Mouse (Mus musculus) right cerebral cortex, postnatal 4 days (tissue): Measurements from ENCODE around the gene Phf21b.
"Not testable (repeated sequence)": the region's sequence is repeated elsewhere in the genome, so short reads cannot be mapped to it uniquely, and the experiment has no call there.

ENCODE experiments used
- DNase-seq: peaks from one replicate; pipeline ENCODE4 v3.0.0-alpha.2; 2022

The Phf21b gene

DNA sequence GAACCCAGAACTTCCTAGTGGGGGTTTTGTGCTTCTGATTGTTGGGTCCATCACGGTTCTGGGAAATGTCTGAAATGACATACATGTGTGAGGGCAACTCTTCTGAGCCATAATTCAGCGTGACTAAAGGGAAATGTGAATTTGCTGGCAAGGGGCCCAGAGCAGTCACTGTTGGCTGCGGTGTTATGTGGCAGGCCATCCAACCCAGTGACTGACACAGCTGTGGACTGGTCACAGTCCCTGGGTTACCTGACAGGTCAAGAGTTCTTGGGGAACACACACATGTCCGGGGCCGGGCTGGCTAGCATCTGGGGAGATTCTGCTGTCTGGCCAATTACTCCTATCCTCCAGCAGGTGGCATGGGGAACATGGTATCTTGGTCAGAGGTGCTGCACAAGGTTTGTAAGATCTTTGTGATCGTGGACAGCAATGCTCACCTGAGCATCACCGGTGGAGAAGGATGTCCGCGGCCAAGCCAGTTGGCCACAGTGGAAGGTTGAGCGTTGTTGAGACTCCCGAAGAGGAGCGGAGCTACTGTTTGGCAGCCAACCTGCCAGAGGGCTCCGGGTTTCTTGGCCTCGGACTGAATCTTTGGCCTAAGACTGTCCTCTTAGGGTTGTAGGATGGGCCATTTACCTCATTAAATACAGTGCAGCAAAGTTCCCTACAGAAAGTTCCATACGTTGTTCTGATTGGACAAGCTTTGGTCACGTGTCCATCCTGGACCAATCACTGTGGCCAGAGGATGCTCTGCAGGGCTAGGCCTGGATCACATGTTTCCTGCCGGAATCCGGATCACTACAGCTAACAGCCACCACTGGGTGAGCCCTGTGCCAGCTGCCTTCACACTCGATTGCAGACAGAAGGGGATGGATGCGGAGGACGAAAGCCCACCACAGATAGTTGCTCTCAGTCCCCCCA, 83.4 kb downstream of the Phf21b start:
- DNase-seq, result no peak

DNA sequence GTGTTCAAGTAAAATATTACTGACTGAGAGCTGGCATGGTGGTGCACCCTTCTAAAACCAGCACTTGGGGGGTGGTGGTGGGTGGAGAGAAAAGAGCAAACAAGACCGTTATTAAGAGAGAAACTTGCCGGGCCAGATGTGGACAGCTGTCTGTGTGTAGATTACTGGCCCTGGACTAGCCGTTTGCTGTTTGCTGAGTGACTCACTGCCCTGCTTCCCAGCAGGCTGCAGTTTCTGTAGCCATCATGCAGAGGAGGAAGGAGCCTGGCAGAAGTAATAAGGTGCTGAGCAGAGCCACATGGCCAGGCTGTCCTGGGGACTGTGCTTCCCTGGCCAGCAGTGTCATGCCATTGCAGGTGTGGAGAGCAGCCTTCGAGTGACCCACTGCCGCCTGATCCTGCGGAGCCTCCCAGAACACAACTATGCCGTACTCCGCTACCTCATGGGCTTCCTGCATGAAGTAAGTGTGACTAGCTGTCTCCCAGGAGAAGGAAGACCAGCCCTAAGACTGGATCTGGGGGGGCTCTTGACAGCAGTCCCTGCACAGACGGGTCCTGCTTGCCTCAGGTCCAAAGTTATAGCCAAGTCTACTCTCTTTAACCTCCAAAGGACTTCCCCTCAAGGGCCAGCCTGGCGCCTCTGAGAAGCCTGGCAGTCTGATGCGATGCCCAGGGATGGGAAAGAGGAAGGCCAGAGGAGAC, 86.1 kb downstream of the Phf21b start:
- DNase-seq, result no peak

DNA sequence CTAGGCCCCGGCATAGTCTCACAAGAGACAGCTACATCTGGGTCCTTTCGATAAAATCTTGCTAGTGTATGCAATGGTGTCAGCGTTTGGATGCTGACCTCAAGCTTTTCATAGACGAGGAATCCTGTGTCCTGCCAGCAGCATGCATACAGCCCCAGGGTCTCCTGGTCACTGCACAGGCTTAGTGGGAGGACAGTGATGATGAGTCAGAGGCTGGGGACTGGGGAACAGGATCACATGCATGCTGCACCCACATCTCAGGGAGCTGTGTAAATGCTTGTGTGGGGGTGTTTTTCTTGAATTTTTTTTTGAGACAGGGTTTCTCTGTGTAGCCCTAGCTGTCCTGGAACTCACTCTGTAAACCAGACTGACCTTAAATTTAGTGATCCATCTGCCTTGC, 87.3 kb downstream of the Phf21b start:
- DNase-seq, result not testable (repeated sequence)

DNA sequence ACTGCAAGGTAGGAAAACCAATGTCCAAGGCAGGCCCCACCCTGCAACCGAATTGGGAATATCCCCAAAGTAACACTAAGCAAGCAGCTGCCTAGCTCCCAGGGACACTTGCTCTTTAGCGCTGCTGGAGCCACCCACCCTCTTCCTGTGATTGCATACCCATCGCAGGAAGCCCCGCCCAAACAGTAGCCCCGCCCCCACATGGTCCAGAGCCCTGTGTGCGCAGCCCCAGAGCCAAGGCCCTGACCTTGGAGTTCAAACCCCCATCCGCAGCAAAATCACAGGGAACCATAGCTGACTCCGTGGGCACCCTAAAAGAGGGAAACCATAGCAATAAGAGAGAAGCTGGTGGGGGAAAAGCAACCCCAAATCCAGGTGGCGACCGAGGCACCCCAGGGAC, 89.2 kb downstream of the Phf21b start:
- DNase-seq, result no peak

DNA sequence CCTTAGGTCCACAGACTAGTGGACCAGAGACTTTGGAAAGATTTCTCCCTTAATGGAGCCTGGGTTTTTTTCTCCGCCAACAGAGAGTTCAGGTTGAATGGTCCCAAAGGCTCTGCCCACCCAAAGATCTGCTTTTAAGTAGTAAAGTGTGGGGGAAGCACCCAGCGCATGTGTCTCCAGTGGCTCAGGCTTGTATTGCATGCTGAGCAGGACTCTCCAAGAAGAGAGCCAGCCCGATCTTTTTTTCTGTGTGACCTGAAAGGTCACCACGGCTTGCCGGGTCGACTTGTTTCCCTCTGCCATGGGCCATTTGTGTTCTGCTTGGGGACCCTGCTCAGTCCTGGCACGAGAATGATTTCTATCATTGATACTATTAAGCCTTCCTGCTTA, 92.4 kb downstream of the Phf21b start:
- no peak for DNase-seq

DNA sequence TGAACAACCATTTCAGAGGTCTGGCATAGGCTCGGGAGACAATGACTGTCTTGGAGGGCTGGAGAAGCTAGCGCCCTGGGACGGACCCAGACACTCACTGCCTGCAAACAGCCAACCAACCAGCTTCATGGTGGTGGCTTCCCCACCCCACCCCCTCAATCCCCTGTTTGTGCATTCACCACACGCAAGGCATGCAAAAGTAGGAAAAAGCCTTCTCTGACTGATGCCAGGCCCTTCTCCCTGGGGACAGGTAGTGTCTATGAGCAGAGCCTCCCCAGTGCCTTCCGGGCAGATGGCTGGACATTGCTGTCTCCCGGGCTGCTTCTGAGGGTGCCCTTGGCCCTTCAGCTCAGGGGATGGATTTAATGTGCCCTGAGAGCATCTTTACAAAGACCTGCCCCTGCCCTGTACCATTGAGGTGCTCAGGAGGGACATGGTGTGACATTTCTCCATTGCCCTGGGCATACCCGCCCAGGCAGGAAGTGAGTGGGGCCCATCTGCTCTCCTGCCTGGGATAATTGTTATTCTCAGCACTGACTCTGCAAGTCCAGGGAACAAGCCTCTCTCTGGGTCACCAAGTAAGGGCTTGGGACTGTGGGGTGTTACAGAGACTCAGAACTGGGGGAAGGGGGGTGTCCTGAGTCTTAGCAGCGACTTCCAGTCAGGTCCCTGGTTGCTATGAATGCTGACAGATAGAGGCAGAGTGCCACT, 93.0 kb downstream of the Phf21b start:
- no peak for DNase-seq

DNA sequence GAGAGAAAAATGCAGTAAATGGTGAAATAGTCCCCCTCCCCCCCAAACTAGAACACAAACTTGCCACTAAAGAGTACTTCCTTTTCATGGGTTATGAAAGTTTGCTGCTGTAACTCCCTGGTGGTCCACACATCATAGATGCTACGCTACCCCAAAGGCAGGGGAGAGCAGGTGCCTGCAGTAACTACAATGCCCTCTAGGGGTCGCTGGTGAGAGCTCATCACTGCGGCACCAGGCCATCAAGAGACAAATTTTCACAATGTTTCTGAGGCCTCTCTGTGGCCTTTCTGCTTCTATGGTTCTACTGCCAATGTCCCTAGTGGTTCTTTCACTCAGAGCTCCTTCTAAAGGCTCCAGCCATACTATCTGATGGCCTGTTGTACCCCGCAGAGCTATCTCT, 97.4 kb downstream of the Phf21b start:
- peak; percentile 64 for DNase-seq

DNA sequence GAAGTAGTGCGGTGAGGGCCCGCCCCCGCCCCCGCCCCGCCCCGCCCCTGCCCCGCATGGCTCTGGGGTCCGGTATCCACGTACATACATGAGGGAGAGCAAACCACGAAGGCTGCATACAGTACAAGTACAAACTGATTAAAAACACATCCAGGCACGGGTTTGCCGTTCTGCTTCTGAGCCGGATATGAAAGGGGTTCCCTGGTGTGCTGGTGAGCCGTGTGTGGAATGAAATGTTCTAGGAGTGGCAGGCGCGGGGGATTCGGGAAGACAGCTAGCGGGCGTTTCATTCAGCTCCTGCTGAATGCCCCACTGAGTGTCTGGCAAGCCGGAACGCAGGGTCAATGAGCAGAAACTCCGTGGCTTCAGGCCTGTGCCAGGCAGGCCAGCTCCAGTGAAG, 99.4 kb downstream of the Phf21b start:
- peak; percentile 42 for DNase-seq

DNA sequence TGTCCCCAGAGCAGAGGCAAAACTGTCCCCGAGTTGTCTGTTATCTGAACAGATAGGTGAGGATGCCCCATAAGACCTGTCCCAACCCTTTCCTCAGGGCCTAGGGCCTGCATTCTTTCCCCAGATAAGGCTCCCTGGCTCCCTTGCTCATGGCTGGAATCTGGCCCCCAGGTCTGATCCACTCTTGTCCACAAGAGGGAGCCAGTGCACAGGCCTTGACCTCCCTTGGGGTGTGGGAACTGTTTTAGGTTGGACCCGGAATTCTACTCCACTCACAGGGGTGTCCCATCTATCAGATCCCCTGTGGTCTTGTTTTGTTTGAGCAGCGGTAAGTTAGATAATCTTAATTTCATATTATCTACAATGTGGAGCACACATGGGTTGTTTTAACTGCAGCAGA, 100.9 kb downstream of the Phf21b start:
- peak; percentile 75 for DNase-seq

DNA sequence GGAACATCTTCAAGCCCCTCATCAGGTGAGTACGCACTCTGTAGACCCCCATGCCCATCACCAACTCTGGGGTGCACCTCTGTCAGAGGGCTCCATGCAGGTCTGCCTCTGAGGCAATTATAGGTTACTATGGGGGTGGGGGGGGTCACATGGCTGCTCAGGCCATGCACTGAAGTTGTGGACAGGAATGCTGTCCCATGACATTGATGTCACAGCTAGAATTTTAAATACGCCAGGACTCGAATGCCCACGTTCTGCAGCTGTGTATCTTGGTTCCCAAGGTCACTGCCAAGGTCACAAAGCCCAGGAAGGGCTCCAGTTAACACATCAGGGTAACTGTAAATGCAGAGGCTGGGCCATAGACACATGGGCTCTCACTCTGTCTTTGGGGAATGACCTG, 110.0 kb downstream of the Phf21b start:
- DNase-seq, result no peak

DNA sequence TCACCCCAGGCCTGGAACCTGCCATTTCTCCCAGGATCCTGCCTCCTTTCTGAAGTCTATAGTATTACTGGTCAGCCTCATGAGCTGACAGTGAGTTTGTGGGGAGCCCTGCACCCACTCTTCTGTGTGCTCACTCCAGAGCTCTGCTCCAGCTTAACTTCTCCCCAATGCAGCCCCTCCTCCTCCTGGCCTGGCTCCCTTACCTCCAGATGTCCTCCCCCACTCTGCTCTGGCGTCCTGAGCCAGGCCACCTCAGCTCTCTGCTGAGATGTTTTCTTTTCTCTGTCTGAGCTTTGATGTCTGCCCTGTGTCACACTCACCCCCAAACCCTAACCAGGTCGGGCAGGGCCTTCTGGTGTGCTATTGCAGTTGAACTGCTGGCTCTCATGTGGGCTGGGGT, 111.5 kb downstream of the Phf21b start:
- no peak for DNase-seq

DNA sequence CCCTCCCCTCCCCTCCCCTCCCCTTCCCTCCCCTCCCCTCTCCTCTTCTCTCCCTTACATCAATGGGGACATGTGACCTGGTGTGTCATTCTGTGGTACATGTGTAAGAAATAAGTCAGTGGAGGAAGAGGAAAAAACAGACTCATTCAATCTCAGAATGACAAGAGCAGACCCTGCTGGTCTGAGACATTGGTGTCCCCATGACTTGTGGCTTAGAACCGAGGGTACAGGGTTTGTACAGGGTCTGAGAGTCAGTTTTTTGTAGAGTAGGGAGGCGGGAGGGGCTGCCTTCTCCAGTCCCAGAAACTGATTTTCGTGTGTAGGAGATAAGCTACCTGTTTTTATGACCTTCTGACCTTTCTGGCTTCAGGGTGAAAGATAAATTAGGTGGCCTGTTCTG, 112.5 kb downstream of the Phf21b start:
- DNase-seq, result no peak

DNA sequence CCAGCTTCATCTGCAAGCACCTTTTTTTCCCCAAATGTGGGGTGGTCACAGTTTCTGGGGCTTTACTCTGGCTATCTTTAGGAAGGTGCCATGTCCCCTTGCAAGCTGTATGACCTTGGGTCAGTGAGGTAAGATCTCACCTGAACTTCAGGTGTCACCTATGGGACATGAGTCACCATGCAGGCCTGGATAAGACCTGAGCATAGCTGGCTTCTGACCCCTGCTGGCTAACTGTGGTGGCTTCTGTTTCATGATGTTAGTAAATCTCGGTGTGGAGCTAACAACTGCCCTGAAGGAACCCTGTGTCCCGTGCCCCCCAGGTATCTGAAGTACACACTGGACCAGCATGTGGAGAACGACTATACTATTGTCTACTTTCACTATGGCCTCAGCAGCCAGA, 114.3 kb downstream of the Phf21b start:
- DNase-seq, result no peak

DNA sequence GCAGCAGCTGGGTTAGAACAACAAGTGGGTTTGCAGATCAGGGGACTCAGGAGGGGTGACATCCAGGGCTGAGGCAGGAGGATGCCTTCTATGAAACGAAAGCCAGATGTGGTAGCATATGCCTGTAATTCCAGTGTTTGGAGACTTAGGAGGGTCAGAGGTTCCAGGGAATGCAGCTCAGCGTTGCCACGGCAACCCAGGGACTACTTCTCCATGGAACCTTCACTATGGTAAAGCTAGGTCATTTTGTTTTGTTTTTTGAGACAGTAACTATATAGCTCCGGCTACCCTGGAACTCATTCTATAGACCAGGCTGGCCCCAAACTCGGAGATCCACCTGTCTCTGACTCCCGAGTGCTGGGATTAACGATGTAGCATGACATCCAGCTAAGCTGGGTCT, 117.6 kb downstream of the Phf21b start:
- DNase-seq, result no peak

DNA sequence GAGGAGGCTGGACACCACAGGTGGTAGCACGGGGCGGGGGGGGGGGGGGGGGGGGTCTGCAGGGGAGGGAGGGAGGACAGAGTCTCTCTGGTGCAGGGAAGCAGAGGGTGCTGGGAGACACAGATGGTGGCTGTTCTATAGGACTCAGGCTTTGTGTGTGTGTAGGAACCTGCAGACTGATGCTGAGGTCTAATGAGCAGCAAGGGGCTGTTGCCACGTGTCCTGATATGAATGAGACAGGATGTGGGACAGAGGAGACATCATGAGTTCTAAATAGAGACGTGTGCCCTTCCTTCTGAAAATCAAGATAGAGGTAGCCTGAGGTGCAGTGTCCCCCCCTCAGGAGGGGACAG, 118.9 kb downstream of the Phf21b start:
- DNase-seq, result no peak

DNA sequence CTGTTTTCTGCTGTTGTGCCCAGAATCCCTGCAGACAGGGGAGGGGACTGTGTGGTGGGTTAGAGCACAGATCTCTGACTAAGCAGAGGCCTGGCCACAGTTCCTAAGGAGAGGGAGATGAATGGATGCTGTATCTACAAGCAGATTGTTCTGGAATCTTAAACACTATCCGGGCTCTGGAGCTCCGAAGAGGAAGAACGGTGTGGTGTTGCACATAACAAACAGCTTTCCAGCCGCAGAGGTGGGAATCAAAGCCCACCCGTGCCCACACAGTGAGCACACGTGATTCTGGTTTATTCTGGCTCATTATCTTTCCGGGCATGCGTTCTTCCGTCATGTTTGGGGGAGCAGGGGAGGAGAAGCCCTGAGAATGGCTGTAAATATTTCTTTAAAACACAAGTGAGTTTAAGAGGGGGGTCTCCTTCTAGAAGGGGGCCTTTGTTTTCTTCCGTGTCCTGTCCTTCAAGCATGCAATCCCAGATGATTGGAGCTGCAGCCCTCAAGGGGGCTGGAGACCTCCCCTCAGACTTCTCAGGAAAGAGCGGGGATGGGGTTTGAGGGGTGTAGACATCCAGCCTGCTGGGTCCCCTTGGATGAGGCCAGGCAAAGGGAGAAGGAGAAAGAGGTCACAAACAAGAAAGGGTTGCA, 119.4 kb downstream of the Phf21b start:
- DNase-seq, result peak; percentile 22
